Mouse (Mus musculus): ENCODE measurements around the gene Anxa6.

The Anxa6 gene

DNA sequence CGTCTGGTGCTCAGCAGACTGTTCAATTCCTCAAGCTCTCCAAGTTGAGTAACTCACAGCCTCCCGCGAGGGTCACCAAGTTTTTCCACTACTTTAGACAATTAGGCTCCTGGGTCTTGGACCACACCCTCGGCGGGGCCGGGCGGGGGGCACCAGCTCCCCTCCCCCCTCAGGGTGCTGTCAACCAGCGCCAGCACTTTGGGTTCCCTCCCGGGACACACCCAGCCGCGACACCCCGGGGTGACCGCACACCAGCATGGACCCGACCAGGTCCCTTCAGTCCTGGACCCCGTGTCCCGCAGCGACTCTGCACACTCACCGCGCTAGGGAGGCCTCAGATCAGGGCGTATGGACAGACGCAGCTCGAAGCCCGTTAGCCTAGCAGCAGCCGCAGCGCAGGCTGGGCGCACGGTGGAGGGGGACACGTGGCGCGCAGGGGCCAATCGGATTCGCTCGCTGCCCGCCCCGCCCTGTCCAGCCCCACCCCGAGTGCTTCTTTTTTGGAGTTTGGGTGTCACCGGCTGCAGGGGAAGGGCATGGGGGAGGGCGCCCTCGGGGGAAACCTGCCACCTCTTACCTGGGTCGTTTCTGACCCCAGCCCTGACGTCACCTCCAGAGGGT lies at the start of gene Anxa6:
TSS of gene Anxa6 (minus strand) at position 406 of the 621 bp plus-strand sequence.
- DNase-seq (ENCODE audit: low spot score in 2 of 2): peak in 1 of 2 experiments; percentile 72

DNA sequence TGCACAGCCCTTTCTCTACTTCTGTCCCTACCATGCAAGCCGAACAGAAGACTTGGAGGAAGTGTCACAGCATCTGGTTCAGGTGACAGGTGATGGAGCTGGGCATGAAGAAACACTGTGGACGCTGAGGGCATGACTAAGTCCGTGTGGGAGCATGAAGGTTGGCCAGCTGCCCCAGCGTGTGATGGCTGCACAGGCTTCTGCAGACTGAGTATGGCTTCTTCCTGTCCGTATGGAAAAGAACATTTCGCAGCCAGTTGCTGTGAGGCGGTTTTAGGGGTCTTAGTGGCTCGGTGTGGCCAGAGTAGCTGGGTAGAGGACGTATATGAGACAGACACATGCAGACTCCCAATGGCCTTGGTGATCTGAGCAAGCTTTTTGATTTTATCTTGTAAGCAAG lies 48.0 kb upstream of the Anxa6 start:
- DNase-seq (ENCODE audit: low spot score in 2 of 2): no peak

DNA sequence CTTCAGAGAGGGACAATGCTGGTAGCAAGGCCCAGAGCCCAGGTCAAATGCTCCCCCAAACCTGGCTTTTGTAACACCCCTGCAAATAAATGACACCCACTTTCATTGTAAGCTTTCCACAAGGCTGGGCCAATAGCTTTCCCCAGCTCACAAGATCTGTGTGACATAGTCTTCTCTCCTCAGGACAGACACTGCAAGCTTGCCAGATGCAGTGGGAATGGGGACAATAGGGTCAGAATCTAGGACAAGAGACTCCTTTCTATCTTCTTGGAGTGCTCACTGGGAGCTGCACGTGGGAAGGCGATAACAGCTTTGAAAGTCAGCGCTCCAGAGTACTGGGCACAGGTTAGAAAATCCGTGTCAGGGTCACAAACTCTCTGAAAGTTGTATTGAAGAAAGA lies 45.9 kb upstream of the Anxa6 start:
- DNase-seq (ENCODE audit: low spot score in 2 of 2): no peak

DNA sequence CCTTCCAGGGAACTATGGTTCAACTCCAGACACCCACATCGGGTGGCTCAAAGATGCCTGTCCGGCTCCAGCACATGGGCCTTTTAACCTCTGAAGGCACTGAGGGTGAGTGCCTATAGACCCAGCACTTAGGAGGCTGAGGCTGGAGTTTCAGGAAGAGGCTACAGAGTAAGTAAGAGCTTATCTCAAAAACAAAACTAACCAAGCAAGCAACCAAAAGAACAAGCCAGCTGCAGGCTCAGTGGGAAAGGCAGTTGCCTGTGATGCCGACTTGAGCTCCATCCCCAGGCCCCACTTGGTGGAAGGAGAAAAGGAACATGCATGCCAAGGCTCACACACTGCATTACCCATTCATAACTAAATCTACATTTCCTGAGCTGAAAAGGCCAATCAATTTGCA lies 45.3 kb upstream of the Anxa6 start:
- DNase-seq (ENCODE audit: low spot score in 2 of 2): no peak

DNA sequence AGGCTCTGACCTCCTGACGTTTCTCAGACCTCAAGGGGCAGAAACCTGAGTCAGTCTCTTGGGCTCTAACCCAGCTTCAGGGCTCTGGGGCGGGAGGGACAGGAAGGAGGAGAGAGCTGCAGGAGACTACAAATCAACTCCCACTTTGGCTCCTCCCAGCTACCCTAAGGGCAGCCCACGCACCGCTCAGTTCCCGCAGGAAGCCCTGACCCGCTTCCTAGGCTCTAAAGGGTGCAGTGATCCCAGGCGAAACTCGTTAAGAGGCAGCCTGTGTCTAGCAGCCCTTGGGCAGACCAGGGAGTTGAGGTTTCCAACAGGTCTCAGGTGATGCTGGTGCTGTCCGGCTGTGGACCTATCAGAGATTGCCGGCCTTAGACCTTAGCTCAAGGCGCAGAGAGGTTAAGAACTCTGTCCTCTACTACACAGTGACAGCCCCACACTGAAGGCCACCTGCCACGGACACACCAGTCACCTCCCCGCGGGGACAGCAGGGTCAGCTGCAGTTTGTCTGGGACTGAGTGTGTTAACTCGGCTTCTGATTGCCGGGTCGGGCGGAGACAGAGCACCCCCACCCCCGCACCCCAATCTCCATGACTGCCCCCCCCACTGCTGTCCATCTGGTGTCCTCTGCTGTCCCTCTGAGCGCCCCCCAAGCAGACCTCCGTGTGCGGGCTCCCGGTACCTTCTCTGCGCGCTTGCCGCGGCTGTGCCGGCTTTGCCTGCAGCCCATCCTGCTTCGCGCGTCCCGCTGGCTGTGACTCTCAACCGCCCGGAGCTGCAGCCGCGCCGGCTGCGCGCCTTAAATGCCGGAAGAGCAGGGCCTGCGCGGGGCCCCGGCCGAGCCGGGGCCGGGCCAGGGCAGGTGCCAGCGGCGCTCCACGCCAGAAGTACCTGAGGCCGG lies 44.3 kb upstream of the Anxa6 start, which contains the start of gene Ccdc69:
TSS of gene Ccdc69 (minus strand) at position 801 of the 901 bp plus-strand sequence.
- no peak for DNase-seq (ENCODE audit: low spot score in 2 of 2)

DNA sequence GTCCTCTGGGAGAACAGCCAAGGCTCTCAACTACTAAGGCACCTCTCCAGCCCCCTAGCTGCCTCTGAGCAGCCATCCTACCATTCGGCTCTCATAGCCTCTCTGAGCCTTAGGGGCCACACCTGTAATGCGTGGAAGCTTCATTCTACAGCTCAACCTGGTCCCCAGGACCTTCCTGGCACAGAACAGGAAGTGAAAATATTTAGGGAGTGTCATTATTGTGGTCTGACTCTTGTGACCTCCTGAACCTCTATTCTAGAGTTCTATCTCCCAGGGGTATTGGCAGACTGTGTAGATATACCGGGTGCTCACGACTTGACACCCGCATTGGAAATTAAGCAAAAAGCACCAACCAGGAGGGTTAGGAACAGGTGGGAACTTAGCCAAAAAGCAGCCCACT lies 43.0 kb upstream of the Anxa6 start:
- DNase-seq (ENCODE audit: low spot score in 2 of 2): no peak

DNA sequence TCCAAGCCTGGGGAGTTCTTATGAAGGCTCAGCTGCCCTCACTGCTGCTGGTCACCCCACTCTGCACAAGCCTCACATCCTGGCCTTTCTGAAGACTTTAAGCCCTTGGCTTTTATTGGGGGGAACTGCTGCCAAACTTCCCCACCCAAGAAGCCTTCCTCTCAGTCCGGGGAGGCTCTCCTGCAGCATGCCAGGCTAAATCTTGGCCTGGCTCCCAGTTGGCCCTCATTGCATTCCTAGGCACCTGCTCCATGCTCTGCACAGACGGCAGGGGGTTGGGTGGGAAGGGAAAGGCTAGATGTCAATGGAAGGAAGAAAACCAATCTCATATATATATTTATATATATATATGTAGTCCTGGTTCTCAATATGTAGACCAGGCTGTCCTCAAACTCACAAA lies 42.4 kb upstream of the Anxa6 start:
- no peak for DNase-seq (ENCODE audit: low spot score in 2 of 2)

DNA sequence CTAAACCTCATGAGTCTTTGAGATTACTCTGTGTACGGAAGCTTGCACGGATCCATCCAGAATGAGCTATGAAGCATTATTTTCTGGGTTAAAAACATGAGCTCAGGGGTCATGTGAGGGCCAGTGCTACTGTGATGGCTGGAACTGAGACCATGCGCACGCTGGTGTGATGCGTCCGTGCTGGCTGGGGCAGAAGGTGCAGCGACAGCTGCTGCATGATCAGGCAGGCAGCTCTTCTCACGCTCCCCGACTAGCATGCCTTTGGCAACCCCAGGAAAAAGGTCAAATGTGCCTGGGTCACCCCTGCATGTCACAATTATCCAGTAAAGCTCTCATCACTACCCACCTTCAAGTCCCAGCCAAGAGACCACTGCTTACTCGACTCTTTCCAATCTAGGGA lies 39.9 kb upstream of the Anxa6 start:
- no peak for DNase-seq (ENCODE audit: low spot score in 2 of 2)

DNA sequence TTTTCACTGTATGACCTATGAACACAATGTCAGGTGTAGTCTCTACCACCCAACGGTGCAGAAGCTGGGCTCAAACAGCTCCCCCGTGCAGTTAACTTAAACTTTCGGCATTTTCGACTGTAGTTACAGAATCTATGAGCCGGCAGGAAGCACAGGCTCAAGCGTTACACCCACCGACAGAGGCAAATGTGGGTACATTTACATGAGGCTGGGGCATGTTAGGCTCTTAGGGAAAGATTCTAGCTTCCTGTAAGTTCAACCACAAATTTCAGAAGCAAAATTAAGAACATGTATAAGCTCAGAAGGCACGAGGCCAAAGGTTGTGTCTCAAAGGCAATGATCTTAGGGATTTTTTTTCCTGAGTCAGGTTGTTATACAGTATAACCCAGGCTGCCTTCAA lies 39.2 kb upstream of the Anxa6 start:
- no peak for DNase-seq (ENCODE audit: low spot score in 2 of 2)

DNA sequence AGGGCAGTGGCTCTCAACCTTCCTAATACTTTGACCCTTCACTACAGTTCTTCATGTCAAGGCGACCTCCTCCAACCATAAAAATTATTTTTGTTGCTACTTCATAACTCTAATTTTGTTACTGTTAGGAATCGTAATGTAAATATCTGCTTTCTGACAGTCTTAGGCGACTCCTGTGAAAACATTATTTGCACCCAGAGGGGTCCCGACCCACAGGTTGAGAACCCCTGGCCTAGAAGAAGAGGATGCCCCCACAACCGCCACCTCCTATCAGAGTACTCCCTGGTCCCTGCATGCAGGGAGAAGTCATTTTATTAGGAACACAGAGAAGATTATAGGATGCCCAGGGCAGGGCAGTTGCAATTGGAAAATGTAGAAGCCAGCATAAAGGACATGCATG lies 38.1 kb upstream of the Anxa6 start:
- no peak for DNase-seq (ENCODE audit: low spot score in 2 of 2)

DNA sequence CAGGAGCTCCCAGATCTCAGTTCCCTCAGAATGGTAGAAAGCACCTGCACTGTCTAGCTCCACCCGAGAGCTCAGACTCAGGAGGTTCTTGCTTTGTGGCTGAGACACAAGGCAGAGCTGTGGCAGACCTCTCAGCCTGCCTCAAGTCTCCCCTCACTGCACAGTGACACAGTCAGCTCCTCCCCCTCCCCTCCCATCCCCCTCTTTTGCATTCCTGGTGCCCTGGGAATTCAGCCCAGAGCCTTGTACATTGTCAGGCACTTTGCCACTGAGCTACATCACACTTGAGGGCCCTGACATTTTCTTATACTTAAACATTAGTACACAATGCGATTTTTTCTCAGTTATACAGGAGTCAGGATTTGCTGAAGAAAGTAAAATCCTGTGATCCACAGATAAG lies 35.8 kb upstream of the Anxa6 start:
- no peak for DNase-seq (ENCODE audit: low spot score in 2 of 2)

DNA sequence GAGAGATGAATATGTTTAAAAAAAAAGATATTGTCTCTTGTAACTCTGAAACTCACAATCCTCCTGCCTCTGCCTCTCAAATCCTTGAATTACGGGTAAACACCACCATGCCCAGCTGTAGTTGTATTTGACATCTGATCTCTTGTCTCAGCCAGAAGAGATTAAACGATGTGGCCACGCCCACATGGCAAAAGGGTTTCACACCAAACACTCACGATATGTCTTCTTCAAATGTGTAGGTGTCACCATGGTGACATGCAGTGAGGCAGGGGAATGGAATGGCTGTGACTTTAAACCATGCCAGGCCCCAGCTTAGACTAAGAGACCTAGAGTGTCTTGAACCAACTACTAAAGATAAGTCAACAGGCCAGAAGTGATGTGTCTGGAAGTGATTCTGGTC lies 33.7 kb upstream of the Anxa6 start:
- DNase-seq (ENCODE audit: low spot score in 2 of 2): no peak

DNA sequence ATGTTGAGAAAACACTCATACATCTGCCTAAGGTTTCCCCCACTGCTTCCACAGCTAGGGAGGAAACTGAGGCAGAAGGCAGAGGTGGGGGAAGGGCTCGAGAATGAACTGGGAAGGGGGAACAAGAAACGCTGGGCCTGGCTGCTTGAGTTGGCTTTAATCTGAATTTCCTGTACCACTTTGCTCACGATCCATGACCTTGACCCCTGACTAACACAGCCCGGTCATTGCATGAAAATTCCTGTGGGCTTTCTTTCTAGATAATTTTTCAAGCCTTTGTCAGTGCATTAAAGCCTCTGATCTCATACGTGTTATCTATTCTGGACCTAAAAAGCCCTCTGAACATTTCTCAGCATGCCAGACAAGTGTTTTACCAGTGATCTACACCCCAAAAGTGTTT lies 29.6 kb upstream of the Anxa6 start:
- DNase-seq (ENCODE audit: low spot score in 2 of 2): no peak

DNA sequence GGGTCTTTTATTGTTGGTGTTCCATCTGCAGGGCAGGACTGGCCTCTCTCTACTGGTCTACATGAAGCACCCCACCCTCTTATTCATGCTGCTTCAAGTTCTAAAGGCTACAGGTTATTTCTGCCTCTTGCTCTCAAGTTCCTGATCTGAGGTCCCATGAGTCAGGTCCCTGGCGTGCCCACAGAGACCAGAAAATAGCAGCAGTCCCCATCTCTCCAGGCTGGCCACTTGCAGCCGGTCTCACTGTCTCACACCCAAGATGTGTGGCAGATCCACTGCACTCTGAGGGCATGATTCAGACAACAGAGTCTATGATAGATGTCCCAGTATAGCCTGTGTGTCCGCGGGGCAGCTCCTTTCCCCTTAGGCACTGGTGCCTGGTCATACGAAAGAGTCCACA lies 27.6 kb upstream of the Anxa6 start:
- no peak for DNase-seq (ENCODE audit: low spot score in 2 of 2)

DNA sequence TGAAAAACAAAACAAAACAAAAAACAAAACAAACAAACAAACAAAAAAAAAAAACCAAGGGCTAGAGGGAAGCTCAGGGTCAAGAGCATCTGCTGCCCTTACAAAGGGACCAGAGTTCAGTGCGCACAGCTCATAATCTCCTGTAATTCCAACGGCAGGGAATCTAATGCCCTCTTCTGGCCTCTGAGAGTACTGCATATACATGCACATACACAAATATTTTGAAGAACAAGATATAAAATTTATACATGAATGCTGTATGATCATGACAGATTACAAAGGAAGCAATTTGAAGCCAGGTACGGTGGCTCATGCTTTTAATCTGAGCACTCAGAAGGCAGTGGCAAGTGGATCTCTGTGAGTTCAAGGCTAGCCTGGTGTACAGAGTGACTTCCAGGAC lies 24.3 kb upstream of the Anxa6 start:
- DNase-seq (ENCODE audit: low spot score in 2 of 2): no peak

DNA sequence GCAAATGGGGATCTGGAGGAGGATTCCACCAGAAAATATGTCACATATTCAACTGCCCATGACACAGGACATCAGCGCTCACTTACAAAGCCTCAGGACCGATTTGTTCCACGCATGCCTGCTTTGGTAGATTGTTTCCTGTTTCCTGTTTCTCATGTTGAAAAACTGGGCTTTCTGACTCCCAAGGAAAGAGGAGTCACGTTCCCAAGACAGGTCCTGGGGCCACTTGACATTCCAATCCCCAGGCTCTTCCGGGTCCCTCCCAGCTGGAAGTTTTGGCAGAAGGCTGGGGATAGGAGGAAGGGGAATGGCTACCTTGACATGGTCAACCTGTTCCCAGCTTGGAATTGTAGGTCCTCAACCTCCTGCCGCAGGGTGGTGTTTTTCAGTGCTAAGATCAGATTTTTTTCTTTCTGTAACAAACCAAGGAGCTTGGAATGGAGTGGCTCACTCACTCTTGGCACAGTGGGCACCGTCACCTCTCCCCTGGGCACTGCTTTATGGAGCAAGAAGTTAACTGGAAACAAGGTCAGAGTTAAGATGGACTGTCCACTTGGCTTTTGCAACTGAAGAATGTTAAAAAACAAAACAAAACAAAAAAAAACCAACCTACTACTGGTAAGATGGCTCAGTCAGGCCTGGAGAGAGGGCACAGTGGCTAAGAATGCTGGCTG lies 17.7 kb upstream of the Anxa6 start:
- DNase-seq (ENCODE audit: low spot score in 2 of 2): no peak

DNA sequence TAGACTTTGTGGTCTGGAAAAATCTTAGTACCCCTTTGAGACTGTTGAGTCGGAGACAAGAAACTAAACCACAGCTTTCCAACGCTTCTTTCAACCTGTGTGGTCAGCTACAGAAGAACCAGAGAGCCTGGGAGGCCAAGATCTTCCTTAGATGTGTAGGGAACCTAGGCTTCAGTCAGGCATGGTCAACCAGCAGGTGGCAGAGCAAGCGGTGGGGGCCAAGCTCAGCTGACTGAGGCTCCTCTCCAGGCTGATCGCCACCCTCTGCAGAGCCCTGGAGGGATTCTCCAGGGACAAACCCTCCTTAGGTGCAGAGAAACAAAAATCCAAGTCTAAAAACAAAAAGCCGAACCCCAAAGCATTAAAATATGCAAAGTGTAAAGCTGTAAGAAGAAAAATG lies 13.4 kb upstream of the Anxa6 start:
- DNase-seq (ENCODE audit: low spot score in 2 of 2): peak in 1 of 2 experiments; percentile 14

DNA sequence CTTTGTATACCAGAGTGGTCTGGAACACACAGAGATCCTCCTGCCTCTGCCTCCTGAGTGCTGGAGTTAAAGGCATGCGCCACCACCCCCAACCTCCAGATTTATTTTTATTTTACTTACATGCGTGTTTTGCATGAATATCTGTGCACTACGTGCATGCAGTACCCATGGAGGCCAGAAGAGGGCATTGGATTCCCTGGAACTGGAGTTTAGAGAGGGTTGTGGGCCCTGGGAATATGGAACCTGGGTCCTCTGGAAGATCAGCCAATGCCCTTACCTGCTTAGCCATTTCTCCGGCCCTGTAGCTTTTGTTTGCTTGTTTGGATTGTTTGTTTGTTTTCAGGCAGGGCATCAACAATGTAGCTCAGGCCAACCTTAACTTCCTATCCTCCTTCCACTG lies 8.1 kb upstream of the Anxa6 start:
- DNase-seq (ENCODE audit: low spot score in 2 of 2): no peak

DNA sequence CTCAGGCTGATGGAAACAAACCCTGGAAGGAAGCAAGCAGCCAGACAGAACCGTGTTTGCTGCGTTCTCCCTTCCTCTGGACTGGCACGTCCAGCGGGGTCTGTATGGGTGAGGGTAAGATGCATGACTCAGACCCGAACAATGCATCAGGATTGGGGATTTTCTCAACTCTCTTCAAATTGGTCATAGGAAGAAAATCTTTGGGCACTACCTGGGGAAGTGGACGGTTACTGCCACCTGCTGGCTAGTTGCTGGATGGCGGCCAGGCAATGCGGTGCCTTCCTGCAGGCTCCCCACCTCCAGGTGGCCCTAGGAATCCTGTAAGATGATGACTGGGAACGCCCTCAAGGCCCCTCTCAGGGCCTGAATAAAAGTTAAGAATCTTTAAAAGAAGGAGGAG lies 6.3 kb upstream of the Anxa6 start:
- DNase-seq (ENCODE audit: low spot score in 2 of 2): peak in 1 of 2 experiments; percentile 79

DNA sequence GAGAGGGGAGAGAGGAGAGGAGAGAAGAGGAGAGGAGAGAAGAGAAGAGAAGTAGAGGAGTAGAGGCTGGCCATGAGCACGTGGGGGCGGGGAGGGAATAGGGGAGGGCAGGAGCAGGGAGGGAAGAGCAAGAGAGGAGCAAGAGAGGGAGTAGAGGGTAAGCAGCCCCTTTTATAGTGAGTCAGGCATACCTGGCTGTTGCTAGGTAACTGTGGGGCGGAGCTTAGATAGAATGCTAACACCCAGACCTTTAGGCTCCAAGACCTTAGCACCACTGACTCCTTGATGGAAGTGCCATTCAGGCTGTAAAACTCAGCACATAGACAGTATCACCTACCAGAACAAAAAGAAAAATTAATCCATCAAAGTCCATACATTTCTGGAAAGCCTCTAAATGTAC lies 3.4 kb upstream of the Anxa6 start:
- no peak for DNase-seq (ENCODE audit: low spot score in 2 of 2)

DNA sequence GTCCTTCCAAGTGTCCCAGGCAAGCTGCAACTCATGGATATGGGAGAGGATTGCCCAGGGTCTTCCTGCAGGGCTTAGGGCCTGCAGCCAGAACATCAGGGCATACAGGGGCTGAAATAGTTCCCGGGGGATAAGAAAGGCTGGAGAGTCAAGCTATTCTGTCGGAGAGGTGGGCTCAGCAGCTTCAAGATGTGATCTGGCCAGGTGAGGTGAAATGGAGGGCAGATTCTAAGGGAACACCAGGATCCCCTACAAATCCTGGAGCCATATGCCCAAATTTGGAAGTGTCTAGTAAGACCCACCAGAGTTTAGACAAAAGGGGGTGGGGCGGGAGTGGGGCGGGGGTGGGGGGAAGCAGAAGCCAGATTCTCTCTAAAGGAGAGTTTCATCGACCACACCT lies 959 bp downstream of the Anxa6 start:
- DNase-seq (ENCODE audit: low spot score in 2 of 2): no peak

DNA sequence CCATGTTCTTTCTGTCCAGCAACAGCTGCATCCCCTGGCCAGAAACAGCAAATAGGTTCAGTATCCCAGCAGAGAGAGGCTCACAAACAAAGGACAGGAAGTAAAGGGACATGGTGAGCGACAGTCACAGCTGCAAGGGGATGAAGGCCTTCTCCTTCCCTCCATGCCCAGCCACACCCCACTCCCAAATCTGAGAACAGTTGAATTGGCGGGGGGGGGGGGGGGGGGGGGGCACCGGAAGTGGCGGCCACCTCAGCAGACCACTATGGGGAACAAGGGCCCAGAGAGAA lies 1.3 kb downstream of the Anxa6 start:
- no peak for DNase-seq (ENCODE audit: low spot score in 2 of 2)

Data from left cerebral cortex, adult 9 months (tissue).